Mouse (Mus musculus): ENCODE data around the gene Cds2. TPM values are rescaled to one million over a fixed set of nuclear protein-coding genes. Genes with fewer than 3 reads are reported as not detected.
A peak's percentile ranks its signal among the peaks of the same experiment; 100 is the strongest.

Cds2 gene
- total RNA-seq, 2 experiments from 2014 or later, result 262 to 266 TPM

- intact Hi-C loops (cut with DNase I), result no loop called here
- Histone ChIP-seq H3K27ac (no peak overlapping the region; the same call in none of the 2 replicates), H3K4me3 (no peak overlapping the region)
- TF ChIP-seq CTCF (IDR thresholded peaks at IDR 0.05), result no peak
- no peak for DNase-seq (ENCODE audit: extremely low spot score in 1 of 2, low spot score in 2 of 2)
Measured at GRCm38 (mm10) chr2:132270331-132270951, 7.5 kb downstream of the Cds2 start.

GRCm38 (mm10) chr2:132272694-132273389 lies 9.9 kb downstream of the Cds2 start:
- intact Hi-C loops (cut with DNase I), result no loop called here
- Histone ChIP-seq H3K27ac (no peak overlapping the region), H3K4me3 (no peak overlapping the region)
- no peak for DNase-seq (ENCODE audit: extremely low spot score in 1 of 2, low spot score in 2 of 2)
- TF ChIP-seq CTCF (IDR thresholded peaks at IDR 0.05), result no peak

DNA sequence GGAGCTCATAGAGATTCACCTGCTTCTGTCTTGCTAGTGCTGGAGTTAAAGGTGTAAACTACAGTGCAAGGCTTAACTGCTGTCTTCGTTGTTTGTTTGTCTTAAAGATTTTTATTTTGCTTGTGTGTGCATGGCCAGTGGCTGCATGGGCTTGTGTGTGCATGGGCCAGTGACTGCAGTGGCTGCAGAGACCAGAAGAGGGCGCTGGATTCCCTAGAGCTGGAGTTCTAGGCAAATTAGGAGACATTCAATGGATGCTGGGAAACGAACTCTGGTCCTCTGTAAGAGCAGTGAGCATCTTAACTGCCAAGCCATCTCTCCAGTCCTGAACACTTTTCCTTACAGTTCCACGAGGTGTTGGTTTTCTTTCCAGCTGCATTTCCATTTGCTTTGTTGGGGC lies 12.6 kb downstream of the Cds2 start:
- Histone ChIP-seq H3K27ac (no peak overlapping the region), H3K4me3 (no peak overlapping the region)
- DNase-seq (ENCODE audit: extremely low spot score in 1 of 2, low spot score in 2 of 2), result no peak
- TF ChIP-seq CTCF (IDR thresholded peaks at IDR 0.05), result peak; percentile 27
- intact Hi-C loops (cut with DNase I), result no loop called here

DNA sequence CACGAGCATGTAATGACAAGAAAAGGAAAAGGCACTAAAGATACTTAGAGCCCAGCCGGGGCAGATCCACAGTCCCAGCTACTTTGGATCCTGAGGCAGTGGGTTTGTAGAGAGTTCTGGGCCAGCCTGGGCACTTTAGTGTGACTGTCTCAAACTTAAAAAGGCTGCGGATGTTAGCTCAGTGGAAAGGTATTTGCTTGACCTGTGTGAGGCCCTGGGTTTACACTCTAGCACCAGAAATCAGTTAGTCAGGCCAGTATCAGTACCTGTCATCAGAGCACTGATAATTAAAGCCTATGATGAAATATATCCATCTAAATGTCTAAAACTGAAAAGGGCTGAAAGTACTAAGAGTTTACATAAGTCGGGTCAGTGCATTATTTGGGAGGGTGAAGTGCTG lies 13.3 kb downstream of the Cds2 start:
- no peak overlapping the region for H3K27ac ChIP-seq
- H3K4me3 ChIP-seq, result no peak overlapping the region
- no peak for TF ChIP-seq CTCF (IDR thresholded peaks at IDR 0.05)
- DNase-seq (ENCODE audit: extremely low spot score in 1 of 2, low spot score in 2 of 2), result no peak
- intact Hi-C loops (cut with DNase I), result no loop called here

DNA sequence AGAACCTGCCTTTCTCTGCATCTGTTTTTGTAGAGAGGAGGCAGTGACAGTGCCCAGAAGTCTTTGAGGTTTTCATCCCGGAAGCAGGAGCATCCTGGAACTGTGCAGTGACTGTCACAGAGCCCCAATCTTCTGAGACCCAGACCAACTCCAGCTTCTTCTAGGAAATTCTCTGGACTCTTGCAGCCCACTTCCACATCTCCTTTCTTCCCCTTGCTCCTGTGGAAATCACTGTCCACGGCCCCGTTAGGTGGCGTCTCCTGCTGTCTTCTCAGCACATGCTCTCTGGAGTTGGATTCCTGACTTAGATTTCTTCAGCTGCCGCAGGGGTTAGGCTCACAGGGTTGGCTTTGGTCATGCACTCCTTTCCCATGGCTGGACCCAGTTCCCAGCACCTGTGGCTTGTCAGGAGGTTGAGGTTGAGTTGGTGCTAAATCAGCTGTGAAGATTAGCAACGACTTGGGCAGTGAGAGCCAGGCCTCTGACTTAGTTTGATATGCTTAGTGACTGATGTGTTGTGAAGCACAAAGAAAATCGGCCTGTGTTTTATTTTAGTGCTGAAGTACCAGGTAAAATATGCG lies 15.4 kb downstream of the Cds2 start:
- no peak overlapping the region for H3K27ac ChIP-seq
- no peak for TF ChIP-seq CTCF (IDR thresholded peaks at IDR 0.05)
- DNase-seq (ENCODE audit: extremely low spot score in 1 of 2, low spot score in 2 of 2), result no peak
- no peak overlapping the region for H3K4me3 ChIP-seq
- intact Hi-C loops (cut with DNase I), result no loop called here

- intact Hi-C loops (cut with DNase I), result no loop called here
- DNase-seq (ENCODE audit: extremely low spot score in 1 of 2, low spot score in 2 of 2), result no peak
Measured at GRCm38 (mm10) chr2:132279336-132279882, 16.5 kb downstream of the Cds2 start.

DNA sequence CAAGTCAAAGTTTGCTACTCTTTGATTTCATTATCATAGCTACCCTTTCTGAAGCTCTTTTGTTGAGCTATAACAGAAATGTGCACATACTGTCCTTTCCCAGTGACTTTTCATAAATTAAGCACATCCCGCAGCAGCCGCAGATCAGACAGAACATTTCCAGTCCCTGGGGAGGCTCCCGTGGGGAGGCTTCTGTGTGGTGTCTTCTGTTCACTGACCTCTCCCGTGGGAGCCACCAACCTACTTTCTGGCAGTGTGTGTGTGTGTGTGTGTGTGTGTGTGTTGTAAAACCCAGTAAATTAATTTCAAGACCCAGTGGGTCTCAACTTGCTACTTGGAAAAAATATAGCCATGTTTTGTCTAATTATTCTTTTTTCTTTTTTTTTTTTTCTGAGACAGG lies 17.0 kb downstream of the Cds2 start:
- intact Hi-C loops (cut with DNase I), result no loop called here
- Histone ChIP-seq H3K27ac (no peak overlapping the region), H3K4me3 (no peak overlapping the region)
- no peak for TF ChIP-seq CTCF (IDR thresholded peaks at IDR 0.05)
- no peak for DNase-seq (ENCODE audit: extremely low spot score in 1 of 2, low spot score in 2 of 2)

More at GRCm38 (mm10) chr2:132279336-132279882, 16.5 kb downstream of the Cds2 start:
- Histone ChIP-seq H3K27ac (0 out of 2 replicates have a peak overlapping the region, but pooled peaks have one; percentile 6), H3K4me3 (no peak overlapping the region)
- TF ChIP-seq CTCF (IDR thresholded peaks at IDR 0.05), result no peak

- no peak overlapping the region for H3K4me3 ChIP-seq
- no peak for DNase-seq (ENCODE audit: extremely low spot score in 1 of 2, low spot score in 2 of 2)
- TF ChIP-seq CTCF (IDR thresholded peaks at IDR 0.05), result no peak
- H3K27ac ChIP-seq, result no peak overlapping the region
- intact Hi-C loops (cut with DNase I), result no loop called here
Measured at GRCm38 (mm10) chr2:132280518-132281120, 17.7 kb downstream of the Cds2 start.

DNA sequence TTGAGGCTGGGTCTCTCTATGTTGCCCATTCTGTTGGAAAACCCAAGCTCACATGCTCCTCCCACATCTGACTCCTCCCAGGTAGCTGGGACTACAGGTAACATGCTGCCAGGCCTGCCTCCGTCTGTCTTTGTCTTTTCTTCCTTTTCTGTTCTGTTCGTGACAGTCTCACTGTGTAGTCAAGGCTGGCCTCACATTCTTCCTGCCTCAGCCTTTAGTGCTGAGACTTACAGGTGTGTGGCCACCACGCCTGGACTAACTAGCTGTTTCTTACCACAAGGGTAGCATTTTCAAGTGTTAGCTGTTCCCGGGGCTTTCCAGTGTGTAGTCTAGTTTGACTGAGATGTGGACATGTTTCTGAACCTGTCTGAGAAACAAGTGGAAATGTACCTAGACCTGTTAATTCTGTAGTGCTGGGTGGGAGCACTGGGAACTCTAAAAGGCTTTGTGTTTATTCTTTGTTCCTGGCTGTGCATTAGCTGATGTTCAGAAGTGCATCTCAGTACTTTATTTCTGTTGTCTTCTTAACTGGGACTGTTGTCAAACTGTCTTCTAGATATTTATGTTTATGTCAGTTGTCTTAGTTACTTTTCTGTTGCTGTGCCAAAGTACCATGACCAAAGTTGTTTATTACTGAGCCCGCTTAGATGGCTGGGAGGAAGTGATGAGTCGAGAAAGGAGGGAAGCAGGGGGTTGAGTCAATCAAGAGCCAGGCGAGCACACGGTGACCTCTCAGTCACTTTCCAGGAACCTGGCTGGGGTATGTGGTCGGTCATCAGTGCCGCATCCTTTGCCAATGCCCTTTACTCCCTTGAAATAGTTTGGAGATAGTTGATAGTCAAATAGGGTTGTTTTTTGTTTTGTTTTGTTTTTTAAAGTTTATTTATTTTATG lies 18.9 kb downstream of the Cds2 start:
- Histone ChIP-seq H3K27ac (no peak overlapping the region), H3K4me3 (no peak overlapping the region)
- no peak for TF ChIP-seq CTCF (IDR thresholded peaks at IDR 0.05)
- intact Hi-C loops (cut with DNase I), result loop anchor here (2.0 kb wide), 1 partner anchor 17 kb away; no protein-coding TSS in a partner anchor
- DNase-seq (ENCODE audit: extremely low spot score in 1 of 2, low spot score in 2 of 2), result no peak

GRCm38 (mm10) chr2:132282453-132283174 lies 19.7 kb downstream of the Cds2 start:
- Histone ChIP-seq H3K4me3 (no peak overlapping the region), H3K27ac (no peak overlapping the region)
- TF ChIP-seq CTCF (IDR thresholded peaks at IDR 0.05), result peak; percentile 31
- DNase-seq (ENCODE audit: extremely low spot score in 1 of 2, low spot score in 2 of 2), result no peak
- intact Hi-C loops (cut with DNase I), result loop anchor here (2.0 kb wide), 1 partner anchor 18 kb away; no protein-coding TSS in a partner anchor

Measured in left cerebral cortex, adult 2 months (tissue).